Mouse (Mus musculus) kidney, adult 11 months (tissue): ENCODE measurements around the gene Napb.

Experiments used
- DNase-seq: peaks from one replicate; pipeline ENCODE4 v3.0.0; 2022

The Napb gene

GRCm38 (mm10) chr2:148686862-148687261 is 45.4 kb downstream of the Napb start:
- DNase-seq = no peak

- DNase-seq = no peak
These were observed 46.6 kb downstream of the Napb start for GRCm38 (mm10) chr2:148685709-148686108.

- DNase-seq = no peak
These were observed 47.3 kb downstream of the Napb start for GRCm38 (mm10) chr2:148684972-148685371.

- DNase-seq = no peak
These were observed 49.2 kb downstream of the Napb start for GRCm38 (mm10) chr2:148683031-148683430.

- peak; percentile 69 for DNase-seq
These were observed 50.8 kb downstream of the Napb start for GRCm38 (mm10) chr2:148681461-148681891.

GRCm38 (mm10) chr2:148680775-148681291 is 51.4 kb downstream of the Napb start, which contains the start of gene Gzf1:
Gzf1 (plus strand) TSS chr2:148681023.
- DNase-seq = peak; percentile 100

- peak; percentile 83 for DNase-seq
These were observed 52.9 kb downstream of the Napb start for GRCm38 (mm10) chr2:148679346-148679745.

- DNase-seq = peak; percentile 54
These were observed 54.5 kb downstream of the Napb start for GRCm38 (mm10) chr2:148677801-148678200.

GRCm38 (mm10) chr2:148672199-148673096 is 59.8 kb downstream of the Napb start, which contains the start of gene Nxt1:
Nxt1 (plus strand) TSS chr2:148672601.
- peak; percentile 98 for DNase-seq

GRCm38 (mm10) chr2:148663458-148663857 is 68.8 kb downstream of the Napb start:
- DNase-seq = no peak

GRCm38 (mm10) chr2:148654961-148655360 is 77.3 kb downstream of the Napb start:
- peak; percentile 34 for DNase-seq

- DNase-seq = no peak
These were observed 81.5 kb downstream of the Napb start for GRCm38 (mm10) chr2:148650587-148651357.

- DNase-seq = no peak
These were observed 87.8 kb downstream of the Napb start for GRCm38 (mm10) chr2:148644421-148645000.
